Mouse (Mus musculus): ENCODE results near the gene Vamp8. TPM values are rescaled to one million over a fixed set of nuclear protein-coding genes. Genes with fewer than 3 reads are reported as not detected.
A peak's percentile ranks its signal among the peaks of the same experiment; 100 is the strongest.

The Vamp8 gene
- polyA plus RNA-seq, 1 experiment from 2014 or later = 14.5 TPM

GRCm38 (mm10) chr6:72380131-72380770, 10.3 kb downstream of the Vamp8 start, which contains the start of gene Vamp5:
Vamp5 (minus strand) TSS chr6:72380468.
- WGBS = 2% methylated on average over 47 of the region's 49 CpGs
- no peaks in the 10 kb centered on the region for H3K9me3 ChIP-seq
- peaks cover 22% of the 10 kb centered on the region; the same call in 1 of the 2 replicates for H3K27me3 ChIP-seq
- H3K9ac ChIP-seq (replicated peaks) = peak within 1 kb of the TSS; percentile 40
- H3K27ac ChIP-seq (replicated peaks) = no peak within 1 kb of the TSS
- no peaks in the 10 kb centered on the region for H3K36me3 ChIP-seq
- ATAC-seq (replicated peaks) = peak; percentile 64; the same call in 1 of the 2 replicates
- peak within 1 kb of the TSS; percentile 60 for H3K4me2 ChIP-seq (replicated peaks)
- H3K4me1 ChIP-seq = peaks cover 7% of the 10 kb centered on the region
- peak within 1 kb of the TSS; percentile 40 for H3K4me3 ChIP-seq

GRCm38 (mm10) chr6:72379377-72380130, 10.9 kb downstream of the Vamp8 start:
- no peaks in the 10 kb centered on the region for H3K36me3 ChIP-seq
- peak overlapping the region; percentile 60 for H3K4me2 ChIP-seq (replicated peaks)
- no peak overlapping the region for H3K9ac ChIP-seq (replicated peaks)
- WGBS = 42% methylated on average over 7 of the region's 7 CpGs
- no peaks in the 10 kb centered on the region for H3K9me3 ChIP-seq
- peak overlapping the region; percentile 40; the same call in 1 of the 2 replicates for H3K4me3 ChIP-seq
- H3K27ac ChIP-seq (replicated peaks) = no peak overlapping the region
- peaks cover 22% of the 10 kb centered on the region; the same call in 1 of the 2 replicates for H3K27me3 ChIP-seq
- H3K4me1 ChIP-seq = peaks cover 7% of the 10 kb centered on the region
- ATAC-seq (replicated peaks) = no peak

GRCm38 (mm10) chr6:72378510-72379234, 11.8 kb downstream of the Vamp8 start:
- Histone ChIP-seq H3K9me3 (no peaks in the 10 kb centered on the region), H3K36me3 (no peaks in the 10 kb centered on the region), H3K27ac (replicated peaks) (no peak overlapping the region), H3K4me2 (replicated peaks) (no peak overlapping the region), H3K4me1 (peaks cover 7% of the 10 kb centered on the region), H3K4me3 (no peak overlapping the region), H3K27me3 (peaks cover 22% of the 10 kb centered on the region; the same call in 1 of the 2 replicates), H3K9ac (replicated peaks) (no peak overlapping the region)
- 87% methylated on average over 8 of the region's 8 CpGs for WGBS
- no peak for ATAC-seq (replicated peaks)

GRCm38 (mm10) chr6:72374820-72375563, 15.5 kb downstream of the Vamp8 start:
- Histone ChIP-seq H3K9me3 (no peaks in the 10 kb centered on the region), H3K4me1 (peaks cover 1% of the 10 kb centered on the region), H3K36me3 (no peaks in the 10 kb centered on the region), H3K27me3 (peaks cover 9% of the 10 kb centered on the region; the same call in 1 of the 2 replicates), H3K4me3 (no peak overlapping the region), H3K4me2 (replicated peaks) (no peak overlapping the region), H3K27ac (replicated peaks) (no peak overlapping the region), H3K9ac (replicated peaks) (no peak overlapping the region)
- no peak for ATAC-seq (replicated peaks)
- WGBS = 84% methylated on average over 15 of the region's 15 CpGs

GRCm38 (mm10) chr6:72374206-72374605, 16.3 kb downstream of the Vamp8 start:
- H3K9ac ChIP-seq (replicated peaks) = no peak overlapping the region

GRCm38 (mm10) chr6:72373184-72373583, 17.3 kb downstream of the Vamp8 start:
- 93% methylated on average over 4 of the region's 4 CpGs for WGBS
- ATAC-seq (replicated peaks) = no peak

More at GRCm38 (mm10) chr6:72374206-72374605, 16.3 kb downstream of the Vamp8 start:
- Histone ChIP-seq H3K4me2 (replicated peaks) (no peak overlapping the region), H3K36me3 (no peaks in the 10 kb centered on the region), H3K4me3 (no peak overlapping the region), H3K9me3 (no peaks in the 10 kb centered on the region), H3K27ac (replicated peaks) (no peak overlapping the region), H3K4me1 (no peaks in the 10 kb centered on the region), H3K27me3 (peaks cover 1% of the 10 kb centered on the region; the same call in 1 of the 2 replicates)
- no peak for ATAC-seq (replicated peaks)
- 78% methylated on average over 7 of the region's 7 CpGs for WGBS

GRCm38 (mm10) chr6:72371571-72371970, 18.9 kb downstream of the Vamp8 start:
- Histone ChIP-seq H3K36me3 (no peaks in the 10 kb centered on the region), H3K4me3 (no peak overlapping the region), H3K4me1 (no peaks in the 10 kb centered on the region), H3K27me3 (no peaks in the 10 kb centered on the region), H3K9me3 (no peaks in the 10 kb centered on the region), H3K4me2 (replicated peaks) (no peak overlapping the region), H3K9ac (replicated peaks) (no peak overlapping the region), H3K27ac (replicated peaks) (no peak overlapping the region)
- 29% methylated on average over 1 of the region's 1 CpGs for WGBS
- ATAC-seq (replicated peaks) = no peak

More at GRCm38 (mm10) chr6:72373184-72373583, 17.3 kb downstream of the Vamp8 start:
- no peak overlapping the region for H3K27ac ChIP-seq (replicated peaks)
- no peaks in the 10 kb centered on the region for H3K36me3 ChIP-seq
- no peak overlapping the region for H3K9ac ChIP-seq (replicated peaks)
- no peaks in the 10 kb centered on the region for H3K27me3 ChIP-seq
- H3K9me3 ChIP-seq = no peaks in the 10 kb centered on the region
- no peaks in the 10 kb centered on the region for H3K4me1 ChIP-seq
- no peak overlapping the region for H3K4me2 ChIP-seq (replicated peaks)
- no peak overlapping the region for H3K4me3 ChIP-seq

- H3K27ac ChIP-seq (replicated peaks) = no peak overlapping the region
- no peak overlapping the region for H3K4me3 ChIP-seq
- no peak overlapping the region for H3K4me2 ChIP-seq (replicated peaks)
- H3K9ac ChIP-seq (replicated peaks) = no peak overlapping the region
- no peaks in the 10 kb centered on the region for H3K9me3 ChIP-seq
- WGBS = 48% methylated on average over 5 of the region's 5 CpGs
- no peaks in the 10 kb centered on the region for H3K36me3 ChIP-seq
- no peaks in the 10 kb centered on the region for H3K27me3 ChIP-seq
- no peak for ATAC-seq (replicated peaks)
- no peaks in the 10 kb centered on the region for H3K4me1 ChIP-seq
Observed at GRCm38 (mm10) chr6:72371147-72371546, 19.4 kb downstream of the Vamp8 start.

GRCm38 (mm10) chr6:72370091-72370490, 20.4 kb downstream of the Vamp8 start:
- Histone ChIP-seq H3K4me3 (no peak overlapping the region), H3K4me2 (replicated peaks) (no peak overlapping the region), H3K27me3 (no peaks in the 10 kb centered on the region), H3K4me1 (no peaks in the 10 kb centered on the region), H3K36me3 (no peaks in the 10 kb centered on the region), H3K9me3 (no peaks in the 10 kb centered on the region), H3K9ac (replicated peaks) (no peak overlapping the region), H3K27ac (replicated peaks) (no peak overlapping the region)
- ATAC-seq (replicated peaks) = no peak
- WGBS = 80% methylated on average over 12 of the region's 12 CpGs

GRCm38 (mm10) chr6:72369557-72369956, 20.9 kb downstream of the Vamp8 start:
- no peaks in the 10 kb centered on the region for H3K4me1 ChIP-seq
- no peaks in the 10 kb centered on the region for H3K9me3 ChIP-seq
- H3K4me3 ChIP-seq = no peak overlapping the region
- H3K27me3 ChIP-seq = no peaks in the 10 kb centered on the region
- no peak overlapping the region for H3K27ac ChIP-seq (replicated peaks)
- H3K4me2 ChIP-seq (replicated peaks) = no peak overlapping the region
- ATAC-seq (replicated peaks) = no peak
- no peaks in the 10 kb centered on the region for H3K36me3 ChIP-seq
- WGBS = 79% methylated on average over 4 of the region's 4 CpGs
- H3K9ac ChIP-seq (replicated peaks) = no peak overlapping the region

- no peak for ATAC-seq (replicated peaks)
- no peak overlapping the region for H3K4me2 ChIP-seq (replicated peaks)
- 72% methylated on average over 4 of the region's 4 CpGs for WGBS
- H3K9me3 ChIP-seq = no peaks in the 10 kb centered on the region
- H3K9ac ChIP-seq (replicated peaks) = no peak overlapping the region
- H3K27ac ChIP-seq (replicated peaks) = no peak overlapping the region
- H3K4me3 ChIP-seq = no peak overlapping the region
- no peaks in the 10 kb centered on the region for H3K36me3 ChIP-seq
- no peaks in the 10 kb centered on the region for H3K27me3 ChIP-seq
- H3K4me1 ChIP-seq = peaks cover 7% of the 10 kb centered on the region
Observed at GRCm38 (mm10) chr6:72367460-72367974, 23.0 kb downstream of the Vamp8 start.
